Mouse (Mus musculus) layer of hippocampus, adult 18-20 months (tissue): Measurements from ENCODE around the gene Cd4. TPM values are rescaled to one million over a fixed set of nuclear protein-coding genes. Genes with fewer than 3 reads are reported as not detected.
"Not testable (repeated sequence)": the region's sequence is repeated elsewhere in the genome, so short reads cannot be mapped to it uniquely, and the experiment has no call there.

Source experiments
- DNase-seq, 2 experiments: peaks; one replicate each; pipeline ENCODE4 v3.0.0; 2022; ENCODE audit warnings: low spot score in 2 of 2
- total RNA-seq, 2 experiments: library from RNA; stranded (reverse); gene quantifications; 2 replicates each; pipeline ENCODE4 v1.2.3; 2021

Gene Cd4
- total RNA-seq, 2 experiments from 2014 or later, result 0.25 TPM; not detected in 1

DNA sequence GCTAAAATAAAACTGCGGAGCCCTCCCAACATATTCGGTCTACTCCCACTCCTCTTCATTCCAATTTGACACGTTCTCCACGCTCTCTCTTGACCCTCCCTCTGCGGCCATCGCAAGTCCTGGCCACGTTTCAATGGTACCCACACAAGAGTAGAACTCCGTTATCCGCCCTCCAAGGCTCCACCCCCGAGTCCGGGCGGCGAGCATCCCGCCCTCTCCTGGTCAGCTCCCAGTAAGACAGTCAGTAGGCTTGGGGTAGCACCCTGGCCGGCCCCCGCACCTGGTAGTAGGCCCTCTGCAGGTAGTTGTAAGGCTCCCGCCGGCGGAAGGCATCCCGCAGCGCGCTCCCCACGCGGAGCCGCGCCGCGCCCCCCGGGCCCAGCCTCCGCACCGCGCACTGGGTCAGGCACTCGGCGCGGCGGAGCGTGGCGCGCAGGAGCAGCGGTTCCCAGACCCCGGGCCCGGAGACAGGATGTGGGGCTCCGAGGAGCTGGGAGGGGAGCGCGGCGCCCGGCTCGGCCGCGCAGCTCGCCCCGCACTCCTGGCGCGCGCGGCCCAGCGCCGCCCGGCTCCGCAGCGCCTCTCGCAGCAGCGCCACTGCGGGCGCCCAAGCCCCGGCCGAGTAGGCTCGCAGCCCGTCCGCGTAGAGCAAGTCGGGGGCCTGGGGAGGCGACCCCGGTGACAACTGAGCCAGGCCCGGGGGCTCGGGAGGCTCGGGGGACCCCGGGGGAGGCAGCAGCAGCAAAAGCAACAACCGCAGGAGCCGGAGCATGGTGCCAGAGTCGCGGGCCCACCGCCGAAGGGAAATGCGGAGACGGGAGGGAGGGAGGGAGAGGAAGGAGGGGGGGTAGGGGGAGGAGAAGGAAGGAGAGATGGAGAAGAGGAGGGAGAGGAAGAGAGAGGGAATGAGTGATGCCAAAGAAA, 30.8 kb downstream of the Cd4 start, which contains the start of gene P3h3:
Gene P3h3 (minus strand): TSS at position 837 of the 924 bp plus-strand sequence.
- peak; percentile 83 to 84 for DNase-seq

DNA sequence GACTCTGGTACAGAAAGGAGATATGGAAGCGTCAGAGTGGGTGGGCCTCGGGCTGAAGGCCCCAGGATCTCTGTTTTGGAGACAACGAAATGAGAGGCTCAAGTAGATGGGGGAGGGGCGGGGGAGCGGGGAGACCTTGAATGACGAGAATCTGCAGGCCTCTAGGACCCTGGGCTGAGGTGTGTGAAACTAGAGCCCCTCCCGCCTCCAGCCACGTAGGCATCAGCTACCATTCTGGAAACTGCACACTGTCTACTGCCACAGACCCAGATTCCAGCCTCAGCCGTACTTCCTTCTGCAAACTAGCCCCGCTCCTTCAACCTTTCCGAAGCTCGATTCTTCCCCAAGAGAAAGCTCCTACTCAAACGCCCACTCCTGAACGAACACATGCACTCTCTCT, 31.7 kb downstream of the Cd4 start:
- peak in 1 of 2 experiments; percentile 58 for DNase-seq

GRCm38 (mm10) chr6:124854647-124855046, 33.4 kb downstream of the Cd4 start:
- no peak for DNase-seq

DNA sequence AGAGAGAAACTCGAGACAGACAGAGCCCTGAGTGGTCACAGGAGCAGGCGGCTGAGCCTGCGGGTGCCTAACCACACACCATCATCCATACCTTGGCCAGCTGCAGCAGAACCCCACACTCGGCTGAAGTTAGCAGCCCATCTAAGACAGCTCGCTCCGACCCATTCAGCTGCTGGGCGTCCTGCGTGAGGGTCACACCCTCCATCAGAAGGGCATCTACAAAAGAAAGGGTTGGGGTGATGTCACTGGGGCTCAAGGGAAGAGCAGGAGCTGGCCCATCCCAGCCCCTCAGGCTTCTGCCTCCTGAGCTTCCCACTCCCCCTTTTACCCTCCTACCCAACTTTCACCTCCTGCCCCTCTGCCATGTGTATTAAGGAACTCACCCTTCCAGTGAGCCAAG, 37.5 kb downstream of the Cd4 start:
- DNase-seq, result no peak

GRCm38 (mm10) chr6:124847305-124847704, 40.7 kb downstream of the Cd4 start:
- peak; percentile 85 to 96 for DNase-seq

- no peak for DNase-seq
Observed at GRCm38 (mm10) chr6:124840241-124841167, 47.5 kb downstream of the Cd4 start, which contains the start of gene Gnb3. Gene Gnb3 (minus strand): TSS chr6:124840275.

- no peak for DNase-seq
Observed at GRCm38 (mm10) chr6:124839805-124840204, 48.2 kb downstream of the Cd4 start.

GRCm38 (mm10) chr6:124836411-124836810, 51.6 kb downstream of the Cd4 start:
- no peak for DNase-seq

- no peak for DNase-seq
Observed at GRCm38 (mm10) chr6:124835531-124835930, 52.5 kb downstream of the Cd4 start.

- DNase-seq, result no peak
Observed at GRCm38 (mm10) chr6:124834512-124835081, 53.4 kb downstream of the Cd4 start.

DNA sequence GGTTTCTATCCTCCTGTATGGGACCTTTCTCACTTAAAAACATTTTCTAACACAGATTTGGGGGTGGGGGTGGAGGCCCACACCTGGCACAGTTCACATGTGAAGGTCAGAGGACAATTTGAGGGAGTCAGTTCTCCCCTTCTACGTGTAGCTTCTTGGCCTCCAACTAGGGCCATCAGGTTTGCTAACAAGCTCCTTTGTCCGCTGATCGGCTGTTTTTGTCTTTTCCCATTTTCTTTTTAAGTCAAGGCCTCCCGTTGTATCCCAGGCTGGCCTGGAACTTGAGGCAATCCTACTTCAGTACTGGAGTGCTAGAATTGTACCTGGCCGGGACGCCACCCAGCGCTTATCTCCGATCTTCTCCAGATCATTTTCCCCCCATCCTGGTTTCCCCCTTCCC, 56.4 kb downstream of the Cd4 start:
- DNase-seq, result no peak

GRCm38 (mm10) chr6:124831199-124831598, 56.8 kb downstream of the Cd4 start:
- DNase-seq, result not testable (repeated sequence)

DNA sequence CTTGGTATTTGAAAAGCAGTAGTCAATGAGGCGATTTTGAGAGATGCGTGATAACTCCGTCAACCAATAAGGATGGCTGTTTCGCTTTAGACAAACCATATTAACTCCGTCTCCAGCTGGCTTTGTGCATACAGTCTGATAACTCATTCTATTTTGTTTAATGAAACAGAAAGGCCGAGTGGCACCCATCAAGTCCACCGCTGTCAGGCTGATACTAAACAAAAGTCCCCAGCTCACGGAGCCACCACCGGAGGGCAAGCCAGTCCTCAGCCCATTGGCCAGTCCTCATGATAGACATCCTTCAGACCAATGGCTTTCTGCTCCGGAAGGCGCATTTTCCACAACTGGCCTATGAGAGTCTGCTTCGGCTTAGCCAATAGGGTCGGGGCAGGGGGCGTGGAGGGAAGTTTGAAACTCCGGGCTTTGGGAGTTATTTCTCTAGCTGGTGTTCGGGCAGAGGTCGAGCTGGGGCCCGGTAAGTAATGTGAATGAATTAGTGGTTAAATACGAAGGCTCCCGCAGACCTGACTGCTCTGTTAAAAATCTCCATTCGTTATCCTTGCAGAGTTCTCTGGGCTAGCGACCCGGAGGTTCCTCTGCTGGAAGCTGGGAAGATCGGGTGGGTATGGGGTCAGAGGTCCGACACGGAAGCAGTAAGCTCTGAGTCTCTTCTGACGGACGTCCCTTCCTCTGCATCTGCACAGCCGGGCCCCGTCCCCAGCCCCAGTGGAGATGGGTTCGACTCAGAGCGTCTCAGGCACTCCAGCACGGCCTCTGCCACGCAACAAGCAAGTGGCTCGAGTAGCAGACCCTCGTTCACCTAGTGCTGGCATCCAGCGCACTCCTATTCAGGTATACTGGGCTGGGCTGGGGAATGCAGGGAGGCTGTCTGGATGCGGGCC, 58.0 kb downstream of the Cd4 start:
- peak; percentile 91 to 98 for DNase-seq

DNA sequence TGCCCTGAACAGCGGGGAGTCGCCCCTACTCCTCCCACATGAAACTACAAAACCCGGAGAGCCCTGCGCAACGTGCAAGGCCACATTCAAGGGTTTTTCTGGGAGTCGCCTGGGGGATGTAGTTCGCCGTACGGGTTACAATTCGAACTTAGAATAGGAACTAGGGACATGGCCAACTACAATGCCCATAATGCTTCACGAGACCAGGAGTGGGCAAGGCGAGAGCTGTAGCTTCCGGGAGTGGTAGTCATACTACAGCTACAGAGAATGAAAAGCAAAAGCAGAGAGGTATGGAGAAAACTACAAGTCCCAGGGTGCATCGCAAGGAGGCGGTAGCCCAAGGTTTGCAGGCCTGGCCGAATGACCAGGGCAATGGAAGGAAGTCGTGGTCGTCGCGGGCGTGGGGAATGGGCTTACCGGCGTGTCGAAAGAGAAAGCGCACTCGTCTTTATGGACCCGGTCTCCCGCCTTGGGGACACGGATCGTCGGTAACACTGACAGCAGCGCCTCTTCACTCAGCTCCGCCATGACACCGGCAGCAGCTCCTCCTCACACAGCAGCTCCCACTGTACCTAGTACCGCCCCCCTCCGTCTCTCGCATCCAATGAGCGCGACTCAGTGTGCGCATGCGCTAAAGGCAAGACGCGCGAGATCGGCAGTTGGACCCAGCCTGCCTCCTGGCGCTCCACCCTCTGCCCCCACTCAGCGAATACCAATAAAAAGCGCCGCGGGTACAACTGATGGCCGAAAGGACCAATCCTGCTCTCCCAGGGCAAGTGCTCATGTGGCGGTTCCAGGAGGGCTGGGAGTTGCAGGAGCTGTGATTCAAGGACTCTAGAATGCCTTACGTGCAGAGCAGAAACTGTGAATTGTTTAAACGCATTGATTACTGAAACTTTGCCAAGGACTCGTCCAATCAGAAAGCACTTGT, 58.9 kb downstream of the Cd4 start, which contains the start of the genes Usp5 and Cdca3:
Gene Usp5 (minus strand): TSS at position 617 of the 931 bp plus-strand sequence.
Gene Cdca3 (plus strand): TSS at position 680 of the 931 bp plus-strand sequence.
- DNase-seq, result peak; percentile 99

- no peak for DNase-seq
Observed at GRCm38 (mm10) chr6:124828101-124828592, 59.9 kb downstream of the Cd4 start.

GRCm38 (mm10) chr6:124822049-124822448, 66.0 kb downstream of the Cd4 start:
- no peak for DNase-seq

- no peak for DNase-seq
Observed at GRCm38 (mm10) chr6:124820891-124821290, 67.1 kb downstream of the Cd4 start.

DNA sequence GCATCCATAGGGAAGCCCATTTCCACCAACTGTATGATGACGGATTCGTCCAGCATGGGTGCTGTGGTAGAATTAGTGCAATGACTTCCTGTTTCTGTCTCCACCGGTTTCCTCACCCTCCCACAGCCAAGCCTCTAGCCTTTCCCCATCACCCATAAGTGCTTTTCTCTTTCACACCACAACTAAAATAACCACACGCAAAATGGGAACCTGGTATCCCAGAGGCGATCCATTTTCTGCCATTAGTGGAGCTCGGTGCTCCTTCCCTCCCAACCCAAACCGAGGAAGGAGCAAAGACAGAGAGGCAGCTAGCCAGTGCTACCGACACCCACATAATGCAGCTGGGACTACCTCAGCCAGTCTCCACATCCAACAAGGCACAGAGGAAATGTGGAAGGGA, 70.0 kb downstream of the Cd4 start:
- no peak for DNase-seq

- DNase-seq, result no peak
Observed at GRCm38 (mm10) chr6:124817563-124817962, 70.5 kb downstream of the Cd4 start.
